Mouse (Mus musculus) E14TG2a.4 (cell line): ENCODE measurements at regions not wholly inside any gene's neighbourhood (a gene's known extent, or its start where the extent isn't known, plus 50 kb on each side); places are given as distances from the start of the nearest gene placed in this dataset.

Experiments used
- H3K27me3 ChIP-seq: 2 replicates; pipeline ENCODE4 v1.6.1; 2014; ENCODE audit warnings: low read length, control low read depth; ENCODE audit not compliant: insufficient read depth
- H3K36me3 ChIP-seq: 2 replicates; pipeline ENCODE4 v1.6.1; 2014; ENCODE audit warnings: low read length, control low read depth; ENCODE audit not compliant: insufficient read depth
- H3K4me1 ChIP-seq: replicated peaks from 2 replicates; pipeline ENCODE4 v1.6.1; 2014; ENCODE audit warnings: low read depth, low read length, control low read depth
- H3K4me3 ChIP-seq: replicated peaks from 2 replicates; pipeline ENCODE4 v1.5.1; 2014; ENCODE audit warnings: mild to moderate bottlenecking, low read length
- H3K9me3 ChIP-seq: 2 replicates; pipeline ENCODE4 v1.6.1; 2014; ENCODE audit warnings: low read length, control low read depth
- CTCF ChIP-seq: conservative IDR thresholded peaks from 2 replicates; pipeline ENCODE4 v1.5.1; 2014; ENCODE audit warnings: low read length
- NANOG ChIP-seq: IDR thresholded peaks from 2 replicates; pipeline ENCODE4 v1.6.1; 2014; ENCODE audit warnings: borderline replicate concordance, low read length, mixed read lengths
- POU5F1 ChIP-seq: IDR thresholded peaks from 2 replicates; pipeline ENCODE4 v1.6.1; 2014; ENCODE audit warnings: low read length, borderline replicate concordance

- no peaks in the 10 kb centered on the region for H3K4me1 ChIP-seq
- no peaks in the 10 kb centered on the region for H3K36me3 ChIP-seq
- H3K9me3 ChIP-seq: no peaks in the 10 kb centered on the region
- no peak overlapping the region for H3K4me3 ChIP-seq
- TF ChIP-seq CTCF (no peak), NANOG (no peak), POU5F1 (no peak)
- peaks cover 9% of the 10 kb centered on the region; the same call in 1 of the 2 replicates for H3K27me3 ChIP-seq
Observed at GRCm38 (mm10) chr12:73412500-73412899, 125.9 kb downstream of the Slc38a6 start.

- H3K9me3 ChIP-seq: no peaks in the 10 kb centered on the region
- no peaks in the 10 kb centered on the region for H3K36me3 ChIP-seq
- no peak overlapping the region for H3K4me3 ChIP-seq
- H3K27me3 ChIP-seq: peaks cover 10% of the 10 kb centered on the region
- TF ChIP-seq NANOG (no peak), POU5F1 (no peak), CTCF (no peak)
- H3K4me1 ChIP-seq: no peaks in the 10 kb centered on the region
Observed at GRCm38 (mm10) chr12:73410924-73411323, 124.3 kb downstream of the Slc38a6 start.

GRCm38 (mm10) chr12:73409481-73410085 is 123.0 kb downstream of the Slc38a6 start:
- peaks cover 14% of the 10 kb centered on the region for H3K27me3 ChIP-seq
- TF ChIP-seq CTCF (no peak), NANOG (no peak), POU5F1 (no peak)
- H3K36me3 ChIP-seq: no peaks in the 10 kb centered on the region
- H3K9me3 ChIP-seq: no peaks in the 10 kb centered on the region
- H3K4me3 ChIP-seq: no peak overlapping the region
- H3K4me1 ChIP-seq: 0 out of 2 replicates have a peak, but pooled peaks cover 2% of the 10 kb centered on the region

GRCm38 (mm10) chr12:73408614-73409013 is 122.0 kb downstream of the Slc38a6 start:
- H3K4me3 ChIP-seq: no peak overlapping the region
- no peaks in the 10 kb centered on the region for H3K9me3 ChIP-seq
- TF ChIP-seq CTCF (no peak), NANOG (no peak), POU5F1 (no peak)
- H3K36me3 ChIP-seq: no peaks in the 10 kb centered on the region
- H3K4me1 ChIP-seq: 0 out of 2 replicates have a peak, but pooled peaks cover 2% of the 10 kb centered on the region
- H3K27me3 ChIP-seq: peaks cover 14% of the 10 kb centered on the region

GRCm38 (mm10) chr12:73408165-73408564 is 121.6 kb downstream of the Slc38a6 start:
- Histone ChIP-seq H3K27me3 (peaks cover 14% of the 10 kb centered on the region), H3K4me1 (0 out of 2 replicates have a peak, but pooled peaks cover 2% of the 10 kb centered on the region), H3K9me3 (no peaks in the 10 kb centered on the region), H3K4me3 (no peak overlapping the region), H3K36me3 (no peaks in the 10 kb centered on the region)
- TF ChIP-seq CTCF (no peak), NANOG (no peak), POU5F1 (no peak)

GRCm38 (mm10) chr12:73406556-73407087 is 120.0 kb downstream of the Slc38a6 start:
- no peak overlapping the region for H3K4me3 ChIP-seq
- TF ChIP-seq CTCF (no peak), NANOG (no peak), POU5F1 (no peak)
- H3K4me1 ChIP-seq: 0 out of 2 replicates have a peak, but pooled peaks cover 2% of the 10 kb centered on the region
- H3K9me3 ChIP-seq: no peaks in the 10 kb centered on the region
- H3K36me3 ChIP-seq: no peaks in the 10 kb centered on the region
- H3K27me3 ChIP-seq: peaks cover 12% of the 10 kb centered on the region

- Histone ChIP-seq H3K4me3 (no peak overlapping the region), H3K27me3 (peaks cover 11% of the 10 kb centered on the region), H3K36me3 (no peaks in the 10 kb centered on the region), H3K9me3 (no peaks in the 10 kb centered on the region), H3K4me1 (0 out of 2 replicates have a peak, but pooled peaks cover 2% of the 10 kb centered on the region)
- TF ChIP-seq POU5F1 (no peak), CTCF (no peak), NANOG (no peak)
Observed at GRCm38 (mm10) chr12:73405583-73405982, 119.0 kb downstream of the Slc38a6 start.

- TF ChIP-seq POU5F1 (no peak), NANOG (no peak), CTCF (no peak)
- H3K27me3 ChIP-seq: peaks cover 10% of the 10 kb centered on the region
- no peaks in the 10 kb centered on the region for H3K36me3 ChIP-seq
- H3K4me3 ChIP-seq: no peak overlapping the region
- no peaks in the 10 kb centered on the region for H3K9me3 ChIP-seq
- 0 out of 2 replicates have a peak, but pooled peaks cover 2% of the 10 kb centered on the region for H3K4me1 ChIP-seq
Observed at GRCm38 (mm10) chr12:73405106-73405505, 118.5 kb downstream of the Slc38a6 start.
